Mouse (Mus musculus) heart, adult 8-10 months (tissue): ENCODE results near the gene Ncbp2. TPM values are rescaled to one million over a fixed set of nuclear protein-coding genes. Genes with fewer than 3 reads are reported as not detected.

Experiments used
- DNase-seq: peaks from one replicate; pipeline ENCODE4 v3.0.0; 2022; ENCODE audit warnings: low spot score
- microRNA-seq: library from miRNA; unstranded; fragments of <30 nt; microRNA quantifications from one replicate; pipeline ENCODE4 v1.2.0, GENCODE M21; 2022
- total RNA-seq, 4 experiments: library from RNA; stranded (reverse); gene quantifications; 2 replicates each; pipeline ENCODE4 v1.2.4; 2022

Ncbp2 gene
- total RNA-seq, 4 experiments from 2014 or later = 22.6 to 26.4 (median 24.9) TPM

- no peak for DNase-seq
These were observed 60.4 kb downstream of the Ncbp2 start for GRCm38 (mm10) chr16:32008529-32009293.

GRCm38 (mm10) chr16:32009913-32010312 is 61.6 kb downstream of the Ncbp2 start:
- DNase-seq = no peak

- DNase-seq = no peak
These were observed 62.0 kb downstream of the Ncbp2 start for GRCm38 (mm10) chr16:32010330-32010729.

Small RNAs within 50 kb of the gene (microRNA-seq; reads per million reads assigned to microRNA genes)
- not detected for gene Gm26269

Other genes with a start within 250 kb of the Ncbp2 start
- gene Meltf, start 69.7 kb upstream of the Ncbp2 start, total RNA-seq = not detected
- 1 to 10 TPM; 4.2 to 7.8 (median 4.4) TPM for gene Pigz, start 14.7 kb upstream of the Ncbp2 start, total RNA-seq
- 10 to 100 TPM; 61.6 to 83.0 (median 78.3) TPM for gene 0610012G03Rik, start within 50 bp of the Ncbp2 start, total RNA-seq
- gene Senp5, start 54.8 kb downstream of the Ncbp2 start, total RNA-seq = 10 to 100 TPM; 10.0 to 13.9 (median 11.7) TPM
- 10 to 100 TPM; 22.8 to 27.3 (median 25.2) TPM for gene Pak2, start 130.8 kb downstream of the Ncbp2 start, total RNA-seq
- gene Pigx, start 151.2 kb downstream of the Ncbp2 start, total RNA-seq = 10 to 100 TPM; 17.3 to 20.2 (median 20.0) TPM
- gene Cep19, start 151.3 kb downstream of the Ncbp2 start, total RNA-seq = 10 to 100 TPM in 3 of 4 experiments, 1 to 10 TPM in 1; 9.1 to 12.9 (median 12.4) TPM
- gene Nrros, start 217.1 kb downstream of the Ncbp2 start, total RNA-seq = 1 to 10 TPM; 3.5 to 4.6 (median 3.5) TPM
- not detected for gene Bex6, start 231.3 kb downstream of the Ncbp2 start, total RNA-seq